Mouse (Mus musculus) kidney, adult 2 months (tissue): Measurements from ENCODE around the gene C1qtnf4.

ENCODE experiments used
- CTCF ChIP-seq: fragments of 200-500 bp; conservative IDR thresholded peaks from 2 replicates; pipeline ENCODE4 v1.5.1; 2011; ENCODE audit warnings: low read depth, mild to moderate bottlenecking, control low read depth, low read length, moderate library complexity, mixed read lengths; ENCODE audit not compliant: insufficient read depth, insufficient read length
- POLR2A ChIP-seq: fragments of 200-500 bp; IDR thresholded peaks from one replicate; pipeline ENCODE4 v1.6.1; 2011; ENCODE audit warnings: low read depth, low read length, control low read depth

DNA sequence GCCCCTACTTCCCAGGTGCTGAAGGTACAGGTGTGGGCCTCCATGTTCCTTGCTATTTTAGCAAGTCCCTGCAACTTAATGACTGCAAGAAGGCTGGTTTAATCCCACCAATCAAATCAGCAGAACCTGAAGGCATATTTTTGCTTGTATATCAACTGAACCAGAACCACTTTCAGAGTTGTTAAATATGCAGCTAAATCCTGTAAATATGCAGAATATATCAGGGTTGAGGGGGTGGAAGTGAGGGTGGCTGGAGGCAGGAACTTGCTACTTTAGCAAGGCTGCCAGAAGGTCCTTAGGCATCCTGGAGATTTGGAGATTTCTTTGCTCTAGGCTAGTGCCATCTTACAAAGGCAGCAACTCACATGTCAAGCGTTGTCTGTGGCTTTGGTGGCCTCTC is 29.9 kb downstream of the C1qtnf4 start:
- TF ChIP-seq POLR2A (no peak), CTCF (no peak)
